Mouse (Mus musculus): ENCODE measurements around the gene Resf1. TPM values are rescaled to one million over a fixed set of nuclear protein-coding genes. Genes with fewer than 3 reads are reported as not detected.
"Not testable (repeated sequence)": the region's sequence is repeated elsewhere in the genome, so short reads cannot be mapped to it uniquely, and the experiment has no call there.

The Resf1 gene
- polyA plus RNA-seq (2014; fragmentation: Nextera tagmentation; extraction: Ambion mirVana) = 30.4 and 39.0 TPM in 2 replicates

DNA sequence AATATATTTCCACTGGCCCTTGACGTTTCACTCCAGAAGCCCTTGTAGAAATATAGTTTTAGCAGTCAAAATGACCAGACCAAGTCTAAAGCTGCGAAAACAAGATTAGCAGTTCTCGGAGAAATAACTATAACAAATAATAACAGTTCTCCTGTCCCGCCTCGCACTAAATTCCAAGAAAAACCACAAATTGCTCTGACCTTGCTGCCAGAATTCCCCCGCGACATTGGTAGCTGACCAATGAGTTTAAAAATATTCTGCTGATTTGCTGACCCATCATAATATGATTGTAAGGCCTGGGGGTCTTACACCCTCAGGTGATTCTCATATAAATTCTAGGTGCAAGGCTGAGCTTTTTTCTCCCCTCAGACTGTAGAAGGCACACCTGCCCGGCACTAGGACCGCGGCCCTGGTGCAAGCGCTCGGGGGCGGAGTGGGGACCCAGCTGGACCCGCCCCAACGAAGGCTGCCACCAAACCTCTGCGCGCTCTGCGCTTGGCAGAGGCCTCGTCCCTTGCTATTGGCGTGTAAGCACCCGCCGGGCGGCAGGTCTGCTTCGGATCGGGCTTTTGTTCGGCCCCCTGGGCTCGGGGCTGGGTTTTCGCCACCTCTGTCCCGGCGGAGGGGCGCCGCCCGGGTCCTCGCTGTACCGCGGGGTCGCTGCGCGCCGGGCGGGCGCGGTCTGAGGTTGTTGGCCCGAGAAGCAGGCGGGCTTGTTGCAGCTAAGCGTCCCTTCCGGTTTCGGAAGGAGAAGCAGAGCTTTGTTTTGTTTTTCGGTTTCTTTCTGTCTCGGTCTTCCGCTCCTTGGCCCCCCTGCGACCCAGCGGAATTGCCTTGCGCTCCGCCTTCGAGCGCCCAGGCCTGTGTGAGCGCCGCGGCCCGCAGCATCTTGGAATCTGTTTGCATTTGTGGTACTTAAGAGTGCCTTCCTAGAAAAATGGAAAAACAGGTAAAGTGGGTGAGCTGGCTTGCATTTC, at the start of gene Resf1:
TSS of gene Resf1 (plus strand) at position 459 of the 977 bp plus-strand sequence.
- Histone ChIP-seq H3K27me3 (ENCODE audit: control insufficient read depth, insufficient read depth, low read length) (no peaks in the 10 kb centered on the region), H3K4me3 (replicated peaks; ENCODE audit: low read depth, low read length) (peak within 1 kb of the TSS; percentile 82), H3K9me3 (ENCODE audit: control insufficient read depth, low read length) (no peaks in the 10 kb centered on the region), H3K9ac (replicated peaks; ENCODE audit: low read length) (peak within 1 kb of the TSS; percentile 98), H3K4me2 (ENCODE audit: low read length) (peak within 1 kb of the TSS; percentile 76), H3K27ac (replicated peaks; ENCODE audit: low read depth, low read length) (peak within 1 kb of the TSS; percentile 98), H3K4me1 (ENCODE audit: control insufficient read depth, insufficient read depth, low read length) (peaks cover 12% of the 10 kb centered on the region), H3K36me3 (ENCODE audit: control insufficient read depth, insufficient read depth, low read length) (peaks cover 9% of the 10 kb centered on the region)
- ATAC-seq (ENCODE audit: low FRiP score, low TSS enrichment) (peak; percentile 100), DNase-seq (peak; percentile 93)
- 4% methylated on average over 61 of the region's 61 CpGs for WGBS

DNA sequence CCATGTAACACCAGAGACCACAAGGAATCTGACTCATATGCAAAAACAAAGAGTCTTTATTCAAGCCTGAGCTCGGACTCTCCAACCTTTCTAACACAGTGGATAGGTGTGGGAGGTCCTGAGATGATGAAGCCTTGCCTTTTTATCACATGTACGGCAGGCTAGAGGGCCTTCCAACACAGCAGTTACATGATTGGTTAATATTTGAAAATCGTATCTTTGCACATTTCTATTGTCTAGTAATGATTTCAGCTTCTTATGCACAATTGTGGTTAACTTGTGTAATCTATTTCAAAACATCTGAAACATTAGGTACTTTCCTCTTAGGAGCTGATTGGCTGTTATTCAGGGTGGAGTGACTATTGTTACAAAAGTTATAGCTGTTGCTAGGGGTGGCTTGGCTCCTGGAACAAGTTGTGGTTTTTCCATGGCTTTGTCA, 48.4 kb upstream of the Resf1 start:
- Histone ChIP-seq H3K36me3 (ENCODE audit: control insufficient read depth, insufficient read depth, low read length) (no peaks in the 10 kb centered on the region), H3K4me3 (replicated peaks; ENCODE audit: low read depth, low read length) (no peak overlapping the region), H3K4me1 (ENCODE audit: control insufficient read depth, insufficient read depth, low read length) (no peaks in the 10 kb centered on the region), H3K4me2 (ENCODE audit: low read length) (no peak overlapping the region), H3K9me3 (ENCODE audit: control insufficient read depth, low read length) (no peaks in the 10 kb centered on the region; the same call in 1 of the 2 replicates), H3K9ac (replicated peaks; ENCODE audit: low read length) (no peak overlapping the region), H3K27me3 (ENCODE audit: control insufficient read depth, insufficient read depth, low read length) (no peaks in the 10 kb centered on the region), H3K27ac (replicated peaks; ENCODE audit: low read depth, low read length) (no peak overlapping the region)
- ATAC-seq (ENCODE audit: low FRiP score, low TSS enrichment) = no peak
- DNase-seq = no peak
- 77% methylated on average over 3 of the region's 3 CpGs for WGBS

DNA sequence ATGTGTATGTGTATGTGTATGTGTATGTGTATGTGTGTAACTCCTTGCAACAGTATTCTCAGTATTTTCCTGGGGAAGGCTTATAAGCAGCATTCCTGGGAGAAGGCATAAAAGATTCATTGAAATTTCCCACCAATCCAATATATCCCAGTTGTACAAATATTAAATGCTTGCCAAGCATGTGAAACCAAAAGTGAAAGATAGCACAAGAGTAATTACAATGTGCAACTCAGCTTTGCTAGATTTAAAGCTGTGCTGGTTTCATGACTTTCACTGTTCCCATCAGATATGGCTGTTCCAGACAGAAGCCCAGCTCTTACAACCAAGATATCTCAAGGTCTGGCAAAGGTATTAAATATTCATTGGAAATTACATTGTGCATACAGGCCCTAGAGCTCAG, 41.3 kb upstream of the Resf1 start:
- no peaks in the 10 kb centered on the region for H3K36me3 ChIP-seq (ENCODE audit: control insufficient read depth, insufficient read depth, low read length)
- H3K27ac ChIP-seq (replicated peaks; ENCODE audit: low read depth, low read length) = no peak overlapping the region
- H3K9me3 ChIP-seq (ENCODE audit: control insufficient read depth, low read length) = no peaks in the 10 kb centered on the region
- ATAC-seq (ENCODE audit: low FRiP score, low TSS enrichment) (no peak), DNase-seq (no peak)
- no peak overlapping the region for H3K4me3 ChIP-seq (replicated peaks; ENCODE audit: low read depth, low read length)
- no peaks in the 10 kb centered on the region for H3K27me3 ChIP-seq (ENCODE audit: control insufficient read depth, insufficient read depth, low read length)
- no peak overlapping the region for H3K9ac ChIP-seq (replicated peaks; ENCODE audit: low read length)
- H3K4me2 ChIP-seq (ENCODE audit: low read length) = no peak overlapping the region
- H3K4me1 ChIP-seq (ENCODE audit: control insufficient read depth, insufficient read depth, low read length) = no peaks in the 10 kb centered on the region

DNA sequence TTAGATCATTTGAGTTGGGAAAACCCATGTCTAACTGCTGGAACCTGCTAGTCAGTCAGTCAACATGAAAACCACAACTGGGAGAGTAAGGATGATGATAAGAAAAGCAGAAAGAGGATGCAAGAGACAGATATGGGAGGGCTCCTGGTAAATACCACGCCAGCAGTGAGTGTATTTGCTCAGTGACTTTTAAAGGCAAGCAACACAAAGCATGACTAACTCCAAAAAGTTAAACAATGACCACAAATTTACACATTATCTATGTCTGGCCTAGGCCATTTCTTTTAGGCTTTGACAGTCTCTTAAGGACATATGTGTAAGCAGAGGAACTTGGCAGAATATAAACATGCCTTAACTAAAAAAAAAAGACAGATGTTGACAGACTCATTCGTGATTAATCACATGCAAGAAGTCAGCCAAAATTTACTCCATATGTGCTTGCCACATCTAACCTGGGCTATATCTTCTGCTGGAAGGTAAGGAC, 30.9 kb upstream of the Resf1 start:
- H3K27me3 ChIP-seq (ENCODE audit: control insufficient read depth, insufficient read depth, low read length) = no peaks in the 10 kb centered on the region
- no peak overlapping the region for H3K4me3 ChIP-seq (replicated peaks; ENCODE audit: low read depth, low read length)
- WGBS = 74% methylated on average over 2 of the region's 2 CpGs
- H3K36me3 ChIP-seq (ENCODE audit: control insufficient read depth, insufficient read depth, low read length) = no peaks in the 10 kb centered on the region
- H3K9me3 ChIP-seq (ENCODE audit: control insufficient read depth, low read length) = 0 out of 2 replicates have a peak, but pooled peaks cover 4% of the 10 kb centered on the region
- DNase-seq (no peak), ATAC-seq (ENCODE audit: low FRiP score, low TSS enrichment) (no peak)
- no peak overlapping the region for H3K4me2 ChIP-seq (ENCODE audit: low read length)
- H3K9ac ChIP-seq (replicated peaks; ENCODE audit: low read length) = no peak overlapping the region
- no peaks in the 10 kb centered on the region for H3K4me1 ChIP-seq (ENCODE audit: control insufficient read depth, insufficient read depth, low read length)
- H3K27ac ChIP-seq (replicated peaks; ENCODE audit: low read depth, low read length) = no peak overlapping the region

DNA sequence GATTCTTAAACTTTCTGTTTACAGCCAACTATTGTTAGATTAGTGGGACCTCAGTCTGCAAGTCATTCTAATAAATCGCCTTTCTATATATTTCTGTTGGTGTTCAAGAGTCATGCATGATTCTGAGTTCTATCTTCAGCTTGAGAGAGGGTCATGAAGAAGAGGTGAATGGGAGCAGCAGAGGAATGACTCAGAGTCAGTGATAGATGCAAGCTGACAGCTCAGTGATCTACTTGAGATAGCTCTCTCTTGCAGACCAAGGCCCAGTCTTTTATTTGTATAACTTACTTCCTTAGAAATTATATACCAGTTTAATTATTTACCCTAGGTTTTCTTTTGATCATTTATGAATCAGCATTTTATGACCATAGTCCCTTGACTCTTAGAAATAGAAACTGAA, 30.3 kb upstream of the Resf1 start:
- 76% methylated on average over 1 of the region's 1 CpGs for WGBS
- DNase-seq (no peak), ATAC-seq (ENCODE audit: low FRiP score, low TSS enrichment) (no peak)
- no peaks in the 10 kb centered on the region for H3K4me1 ChIP-seq (ENCODE audit: control insufficient read depth, insufficient read depth, low read length)
- 0 out of 2 replicates have a peak, but pooled peaks cover 4% of the 10 kb centered on the region for H3K9me3 ChIP-seq (ENCODE audit: control insufficient read depth, low read length)
- no peak overlapping the region for H3K4me2 ChIP-seq (ENCODE audit: low read length)
- no peaks in the 10 kb centered on the region for H3K27me3 ChIP-seq (ENCODE audit: control insufficient read depth, insufficient read depth, low read length)
- no peak overlapping the region for H3K27ac ChIP-seq (replicated peaks; ENCODE audit: low read depth, low read length)
- H3K36me3 ChIP-seq (ENCODE audit: control insufficient read depth, insufficient read depth, low read length) = no peaks in the 10 kb centered on the region
- no peak overlapping the region for H3K4me3 ChIP-seq (replicated peaks; ENCODE audit: low read depth, low read length)
- H3K9ac ChIP-seq (replicated peaks; ENCODE audit: low read length) = no peak overlapping the region

DNA sequence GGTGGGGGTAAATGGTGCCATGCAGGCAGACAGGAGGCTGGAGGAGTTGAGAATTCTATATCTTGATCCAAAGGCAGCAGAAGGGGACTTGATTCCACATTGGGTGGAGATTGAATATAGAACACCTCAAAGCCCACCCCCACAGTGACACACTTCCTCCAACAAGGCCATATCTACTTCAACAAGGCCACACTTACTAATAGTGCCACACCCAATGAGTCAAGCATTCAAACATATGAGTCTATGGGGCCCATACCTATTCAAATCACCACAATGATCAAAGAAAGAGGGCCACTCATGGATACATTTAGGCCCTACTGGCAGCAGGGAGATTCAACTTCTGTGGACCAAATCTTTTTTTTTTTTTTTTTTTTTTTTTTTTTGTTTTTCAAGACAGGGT, 28.7 kb upstream of the Resf1 start:
- no peak for DNase-seq
- no peak for ATAC-seq (ENCODE audit: low FRiP score, low TSS enrichment)
- no peak overlapping the region for H3K27ac ChIP-seq (replicated peaks; ENCODE audit: low read depth, low read length)
- H3K36me3 ChIP-seq (ENCODE audit: control insufficient read depth, insufficient read depth, low read length) = no peaks in the 10 kb centered on the region
- no peaks in the 10 kb centered on the region for H3K4me1 ChIP-seq (ENCODE audit: control insufficient read depth, insufficient read depth, low read length)
- 0 out of 2 replicates have a peak, but pooled peaks cover 4% of the 10 kb centered on the region for H3K9me3 ChIP-seq (ENCODE audit: control insufficient read depth, low read length)
- no peak overlapping the region for H3K4me2 ChIP-seq (ENCODE audit: low read length)
- H3K9ac ChIP-seq (replicated peaks; ENCODE audit: low read length) = no peak overlapping the region
- H3K27me3 ChIP-seq (ENCODE audit: control insufficient read depth, insufficient read depth, low read length) = no peaks in the 10 kb centered on the region
- no peak overlapping the region for H3K4me3 ChIP-seq (replicated peaks; ENCODE audit: low read depth, low read length)

DNA sequence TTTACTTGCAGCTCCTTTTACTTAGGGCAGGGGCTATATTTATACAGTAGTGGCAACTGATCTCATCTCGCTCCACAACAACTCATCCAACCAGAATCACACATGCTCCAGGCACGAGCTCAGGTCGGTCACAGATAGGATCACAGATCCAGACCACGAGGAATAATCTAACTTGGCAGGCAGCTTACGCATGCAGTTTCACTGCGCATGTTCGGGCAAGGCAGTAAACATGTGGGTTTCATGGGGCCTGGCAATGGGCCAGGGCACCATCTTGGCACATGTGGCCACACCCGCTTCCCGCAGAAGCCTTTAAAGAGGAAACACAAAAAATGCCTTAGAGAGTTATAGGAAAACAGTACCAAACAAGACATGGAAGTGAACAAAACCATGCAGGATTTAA, 21.0 kb upstream of the Resf1 start:
- WGBS = 96% methylated on average over 9 of the region's 9 CpGs
- H3K9me3 ChIP-seq (ENCODE audit: control insufficient read depth, low read length); H3K9ac ChIP-seq (replicated peaks; ENCODE audit: low read length); ATAC-seq (ENCODE audit: low FRiP score, low TSS enrichment); H3K4me1 ChIP-seq (ENCODE audit: control insufficient read depth, insufficient read depth, low read length); H3K36me3 ChIP-seq (ENCODE audit: control insufficient read depth, insufficient read depth, low read length); H3K27me3 ChIP-seq (ENCODE audit: control insufficient read depth, insufficient read depth, low read length); H3K27ac ChIP-seq (replicated peaks; ENCODE audit: low read depth, low read length); H3K4me3 ChIP-seq (replicated peaks; ENCODE audit: low read depth, low read length); DNase-seq; H3K4me2 ChIP-seq (ENCODE audit: low read length): not testable (repeated sequence)

DNA sequence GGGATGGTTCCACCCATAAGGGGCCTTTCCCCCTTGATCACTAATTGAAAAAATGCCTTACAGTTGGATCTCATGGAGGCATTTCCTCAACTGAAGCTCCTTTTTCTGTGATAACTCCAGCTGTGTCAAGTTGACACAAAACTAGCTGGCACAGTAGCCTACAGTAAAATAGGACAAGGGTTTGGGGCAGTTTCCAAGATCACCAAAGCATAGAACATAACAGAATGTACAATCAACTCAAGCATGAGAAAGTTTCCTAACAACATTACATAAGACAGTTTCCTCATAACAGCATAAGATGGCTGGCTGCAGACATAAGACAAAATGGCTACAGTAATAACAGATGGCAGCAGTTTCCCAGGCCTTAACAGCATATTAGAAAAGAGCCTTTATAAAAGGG, 6.0 kb upstream of the Resf1 start:
- not testable (repeated sequence) for H3K4me3 ChIP-seq (replicated peaks; ENCODE audit: low read depth, low read length); H3K9me3 ChIP-seq (ENCODE audit: control insufficient read depth, low read length); H3K4me1 ChIP-seq (ENCODE audit: control insufficient read depth, insufficient read depth, low read length); ATAC-seq (ENCODE audit: low FRiP score, low TSS enrichment); H3K9ac ChIP-seq (replicated peaks; ENCODE audit: low read length); H3K27ac ChIP-seq (replicated peaks; ENCODE audit: low read depth, low read length); H3K4me2 ChIP-seq (ENCODE audit: low read length); H3K27me3 ChIP-seq (ENCODE audit: control insufficient read depth, insufficient read depth, low read length); DNase-seq; H3K36me3 ChIP-seq (ENCODE audit: control insufficient read depth, insufficient read depth, low read length)

DNA sequence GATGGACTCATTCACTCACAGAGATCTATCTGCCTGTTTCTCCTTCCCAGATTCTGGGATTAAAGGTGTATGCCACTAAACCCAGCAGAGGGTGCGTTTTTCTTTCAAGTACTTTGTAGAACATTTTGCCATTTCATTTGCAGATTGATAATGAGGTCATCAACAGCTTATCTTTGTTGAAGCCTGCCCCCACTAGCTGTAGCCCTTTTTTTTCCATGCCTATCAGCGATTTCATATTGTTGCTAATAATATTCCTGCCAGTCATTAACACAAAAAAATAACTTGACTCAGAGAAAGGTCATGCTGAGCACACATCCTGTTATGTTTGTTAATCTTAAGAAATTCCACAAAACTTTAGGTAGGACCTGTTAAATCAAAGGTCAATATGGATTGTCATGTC, 2.1 kb upstream of the Resf1 start:
- Histone ChIP-seq H3K4me1 (ENCODE audit: control insufficient read depth, insufficient read depth, low read length) (peaks cover 12% of the 10 kb centered on the region), H3K4me3 (replicated peaks; ENCODE audit: low read depth, low read length) (no peak overlapping the region), H3K9ac (replicated peaks; ENCODE audit: low read length) (no peak overlapping the region), H3K9me3 (ENCODE audit: control insufficient read depth, low read length) (no peaks in the 10 kb centered on the region), H3K36me3 (ENCODE audit: control insufficient read depth, insufficient read depth, low read length) (peaks cover 4% of the 10 kb centered on the region), H3K27ac (replicated peaks; ENCODE audit: low read depth, low read length) (no peak overlapping the region), H3K4me2 (ENCODE audit: low read length) (no peak overlapping the region), H3K27me3 (ENCODE audit: control insufficient read depth, insufficient read depth, low read length) (no peaks in the 10 kb centered on the region)
- no peak for DNase-seq
- 92% methylated on average over 2 of the region's 2 CpGs for WGBS
- ATAC-seq (ENCODE audit: low FRiP score, low TSS enrichment) = no peak

Data from midbrain, embryonic 14.5 days (tissue).